Mouse (Mus musculus) bone marrow, adult 2 months (tissue): ENCODE data around the gene Irf2bp2. TPM values are rescaled to one million over a fixed set of nuclear protein-coding genes. Genes with fewer than 3 reads are reported as not detected.

Source experiments
- H3K27ac ChIP-seq: fragments of 200-500 bp; 2 replicates; pipeline ENCODE4 v1.5.1; 2012; ENCODE audit warnings: low read depth, mild to moderate bottlenecking, control low read depth, inconsistent platforms, low read length; ENCODE audit not compliant: control insufficient read depth, poor library complexity, insufficient read depth
- H3K4me1 ChIP-seq: fragments of 200-500 bp; 2 replicates; pipeline ENCODE4 v1.6.1; 2011; ENCODE audit warnings: low read length; ENCODE audit not compliant: control insufficient read depth, insufficient read depth
- H3K4me3 ChIP-seq: fragments of 200-500 bp; replicated peaks from 2 replicates; pipeline ENCODE3; 2011; ENCODE audit warnings: mild to moderate bottlenecking, low read depth, low read length, control low read depth; ENCODE audit not compliant: control insufficient read depth
- CTCF ChIP-seq: fragments of 200-500 bp; IDR thresholded peaks from 2 replicates; pipeline ENCODE4 v1.5.1; 2011; ENCODE audit warnings: low read length, control low read depth; ENCODE audit not compliant: control insufficient read depth, insufficient read depth
- POLR2A ChIP-seq: fragments of 200-500 bp; IDR thresholded peaks from 2 replicates; pipeline ENCODE4 v1.6.1; 2011; ENCODE audit warnings: low read depth, mild to moderate bottlenecking, control low read depth, low read length, borderline replicate concordance; ENCODE audit not compliant: control insufficient read depth
- WGBS: fragments of 180-500 bp; shearing (Covaris S2); methylation state at CpG from one replicate; pipeline ENCODE4 v1.1.7; 2018; 5-methylcytosine and 5-hydroxymethylcytosine counted together
- polyA plus RNA-seq: library from polyadenylated mRNA; stranded (reverse); fragments of >200 nt; gene quantifications from 2 replicates; pipeline ENCODE4 v1.2.4, GENCODE M21; 2011; ENCODE audit warnings: low replicate concordance; ENCODE audit not compliant: missing spikeins, insufficient read depth, insufficient read length

Gene Irf2bp2
- polyA plus RNA-seq, 1 experiment = 35.8 TPM

DNA sequence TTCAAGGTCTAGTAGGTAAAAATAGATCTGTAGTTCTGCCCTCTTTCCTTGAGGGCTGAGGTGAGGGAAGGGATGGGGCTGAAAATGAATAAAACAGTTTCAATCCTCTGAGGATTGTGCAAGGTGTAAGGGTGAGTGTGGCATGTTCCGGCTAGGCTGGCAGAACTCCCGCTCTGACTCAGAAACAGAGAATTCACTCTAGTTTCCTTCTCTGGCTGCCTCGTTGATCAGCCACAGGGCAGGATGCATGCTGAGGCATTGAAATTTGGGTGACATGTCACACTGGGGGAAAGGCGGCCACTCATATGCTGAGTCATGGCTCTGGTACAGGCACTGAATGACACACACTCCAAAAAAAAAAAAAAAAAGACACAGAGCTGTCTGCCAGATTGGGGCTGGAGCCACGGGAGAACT, 42.8 kb downstream of the Irf2bp2 start:
- WGBS = 3% methylated on average over 5 of the region's 5 CpGs
- Histone ChIP-seq H3K27ac (no peak overlapping the region), H3K4me3 (no peak overlapping the region), H3K4me1 (peaks cover 2% of the 10 kb centered on the region; the same call in 1 of the 2 replicates)
- TF ChIP-seq CTCF = no peak

DNA sequence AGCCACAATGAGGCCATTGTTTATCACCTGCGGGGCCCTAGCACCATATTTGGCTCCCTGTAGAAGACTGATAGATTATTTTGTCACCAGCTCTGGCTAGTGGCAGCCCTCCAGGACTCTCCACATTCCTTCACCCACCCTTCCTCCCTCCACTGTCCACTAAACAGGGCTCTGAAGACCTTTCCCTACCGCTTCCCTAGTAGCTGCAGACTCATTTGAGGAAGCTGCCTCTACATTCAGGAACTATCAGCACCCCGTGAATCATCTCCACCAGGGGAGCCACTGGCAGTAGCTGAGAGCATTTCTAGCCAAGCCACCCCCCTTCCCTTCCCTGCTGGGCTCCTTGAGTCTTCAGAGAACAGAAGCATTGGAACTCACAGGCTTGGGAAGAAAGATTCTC, 45.9 kb downstream of the Irf2bp2 start:
- no peak overlapping the region for H3K27ac ChIP-seq
- TF ChIP-seq CTCF (peak; percentile 37; the same call in 1 of the 2 replicates), POLR2A (no peak)
- 34% methylated on average over 3 of the region's 3 CpGs for WGBS
- peaks cover 2% of the 10 kb centered on the region; the same call in 1 of the 2 replicates for H3K4me1 ChIP-seq
- H3K4me3 ChIP-seq = no peak overlapping the region

DNA sequence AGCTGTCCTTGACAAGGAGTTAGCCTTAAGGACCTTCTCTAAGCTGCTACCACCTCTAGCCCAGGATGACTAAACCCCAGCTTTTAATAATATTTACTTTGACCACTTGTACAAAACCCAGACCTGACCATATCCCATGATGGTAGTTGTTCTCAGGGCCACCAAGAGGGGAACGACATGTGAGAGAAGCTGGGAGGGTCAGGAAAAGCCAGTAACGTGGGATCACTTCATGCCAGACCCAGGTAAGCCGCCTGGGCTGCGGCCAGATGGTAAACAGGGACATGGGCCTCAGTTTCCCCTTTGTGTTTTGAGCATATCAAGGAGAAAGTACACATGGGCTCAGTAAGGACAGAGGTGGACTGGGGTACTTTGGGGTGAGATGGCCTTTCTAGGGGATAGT, 46.4 kb downstream of the Irf2bp2 start:
- TF ChIP-seq POLR2A = no peak
- no peak for TF ChIP-seq CTCF
- Histone ChIP-seq H3K4me1 (peaks cover 2% of the 10 kb centered on the region; the same call in 1 of the 2 replicates), H3K27ac (no peak overlapping the region), H3K4me3 (no peak overlapping the region)
- 84% methylated on average over 4 of the region's 4 CpGs for WGBS

DNA sequence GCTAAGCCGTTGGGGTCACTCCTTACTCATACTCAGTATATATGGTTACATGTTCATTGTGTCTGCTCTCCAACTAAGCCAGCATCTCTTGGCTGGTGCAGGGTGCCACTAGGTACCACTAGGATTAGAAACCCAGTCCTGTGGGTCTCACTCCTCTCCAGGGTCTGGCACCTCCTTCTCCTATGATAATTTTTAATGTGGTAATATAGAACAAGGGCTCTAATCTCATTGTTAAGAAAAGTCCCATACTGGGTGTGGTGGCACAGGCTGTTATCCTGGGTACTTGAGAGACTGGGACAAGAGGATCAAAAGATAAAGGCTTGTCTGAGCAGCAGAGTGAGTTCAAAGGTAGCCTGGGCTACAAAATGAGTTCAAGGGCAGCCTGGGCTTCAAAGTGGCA, 47.3 kb downstream of the Irf2bp2 start:
- Histone ChIP-seq H3K27ac (no peak overlapping the region), H3K4me1 (peaks cover 2% of the 10 kb centered on the region; the same call in 1 of the 2 replicates), H3K4me3 (no peak overlapping the region)
- 91% methylated on average over 1 of the region's 1 CpGs for WGBS
- no peak for TF ChIP-seq POLR2A
- no peak for TF ChIP-seq CTCF

DNA sequence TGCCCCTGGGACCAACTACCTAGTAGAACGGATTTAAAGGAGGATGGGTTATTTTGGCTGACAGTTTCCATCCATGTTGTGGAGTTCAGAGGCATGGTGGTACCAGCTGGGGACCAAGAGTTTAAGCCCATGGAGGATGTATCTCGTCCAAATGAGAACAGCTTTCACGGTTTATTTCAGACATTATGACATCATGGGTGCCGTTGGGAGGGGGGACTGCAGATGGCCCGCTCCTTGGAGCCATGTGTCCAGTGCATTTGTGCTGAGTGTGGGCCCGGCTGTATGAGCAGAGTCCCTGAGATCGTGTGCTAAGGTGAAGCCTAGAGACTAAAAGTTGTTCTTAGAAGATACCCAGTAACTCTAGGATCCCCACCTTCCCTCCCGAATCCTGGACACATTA, 50.4 kb downstream of the Irf2bp2 start:
- Histone ChIP-seq H3K4me3 (no peak overlapping the region), H3K27ac (no peak overlapping the region), H3K4me1 (no peaks in the 10 kb centered on the region)
- no peak for TF ChIP-seq CTCF
- TF ChIP-seq POLR2A = no peak
- 80% methylated on average over 8 of the region's 8 CpGs for WGBS

DNA sequence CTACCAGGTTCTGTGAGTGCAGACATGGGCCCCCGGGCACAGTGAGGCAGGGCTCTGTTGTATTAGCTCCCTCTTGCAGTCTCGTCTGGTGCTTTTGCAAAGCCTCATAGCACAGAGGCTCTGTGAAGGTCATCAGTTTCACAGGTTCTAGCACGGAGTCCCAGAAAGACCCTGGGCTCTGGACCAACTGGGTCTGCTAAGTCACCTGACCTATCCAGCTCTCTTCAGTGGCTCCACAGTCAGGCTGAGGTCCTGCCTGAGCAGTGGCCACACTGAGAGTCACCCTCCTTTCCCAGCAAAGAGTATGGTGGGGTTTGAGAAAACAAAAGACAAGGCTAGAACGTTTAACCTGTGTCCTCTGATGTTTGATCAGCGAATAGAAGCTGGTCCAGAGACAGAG, 51.0 kb downstream of the Irf2bp2 start:
- H3K4me3 ChIP-seq = no peak overlapping the region
- no peak overlapping the region for H3K27ac ChIP-seq
- no peaks in the 10 kb centered on the region for H3K4me1 ChIP-seq
- 77% methylated on average over 5 of the region's 5 CpGs for WGBS
- no peak for TF ChIP-seq POLR2A
- no peak for TF ChIP-seq CTCF

DNA sequence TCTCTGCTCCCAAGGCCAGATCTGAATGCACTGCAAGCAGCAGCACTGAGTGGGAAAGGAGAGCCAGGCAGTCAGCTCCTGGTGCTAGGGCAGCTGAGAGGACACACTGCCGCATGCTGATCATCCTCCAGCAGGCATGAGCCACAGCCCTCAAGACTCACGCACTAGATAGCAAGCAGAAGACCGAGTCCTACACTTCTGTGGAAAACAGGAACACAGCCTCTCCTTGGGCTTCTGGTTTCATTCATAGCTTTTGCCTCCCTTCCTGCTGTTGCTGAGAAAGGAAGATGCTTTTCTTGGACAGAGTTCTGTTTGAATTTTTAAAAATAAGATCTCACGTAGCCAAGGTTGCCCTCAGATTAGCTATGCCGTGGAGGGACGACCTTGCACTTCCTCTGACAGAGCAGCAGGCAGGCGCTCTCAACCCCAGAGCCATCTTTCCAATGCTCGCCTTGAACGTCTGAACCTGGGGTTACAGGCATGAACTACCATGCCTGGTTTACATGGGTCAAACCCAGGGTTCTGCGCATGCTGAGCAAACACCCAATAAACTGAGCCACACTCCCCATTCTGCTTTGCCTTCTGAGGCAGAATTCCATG, 51.6 kb downstream of the Irf2bp2 start:
- H3K27ac ChIP-seq = no peak overlapping the region
- WGBS = 52% methylated on average over 10 of the region's 10 CpGs
- no peak for TF ChIP-seq CTCF
- TF ChIP-seq POLR2A = no peak
- H3K4me3 ChIP-seq = no peak overlapping the region
- no peaks in the 10 kb centered on the region for H3K4me1 ChIP-seq

DNA sequence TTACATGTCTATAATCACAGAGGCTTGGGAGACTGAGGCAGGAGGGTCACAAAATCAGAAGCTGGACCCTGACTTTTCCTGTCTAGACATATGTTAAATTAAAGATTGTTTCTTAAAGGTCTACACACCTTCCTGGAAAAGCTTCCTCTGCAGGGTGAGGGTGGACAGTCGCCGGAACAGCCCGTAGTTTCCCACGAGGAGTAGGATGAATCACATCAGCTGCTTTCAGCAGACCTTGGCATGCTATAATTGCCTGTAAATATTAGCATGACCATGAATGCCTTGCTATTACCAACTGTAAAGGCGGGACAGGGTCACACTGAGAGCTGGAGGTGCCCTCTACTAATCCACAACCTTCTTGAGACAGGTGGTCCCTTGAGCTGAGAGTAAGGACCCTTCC, 53.5 kb downstream of the Irf2bp2 start:
- no peak for TF ChIP-seq POLR2A
- no peak for TF ChIP-seq CTCF
- Histone ChIP-seq H3K4me1 (no peaks in the 10 kb centered on the region), H3K4me3 (no peak overlapping the region), H3K27ac (no peak overlapping the region)
- 83% methylated on average over 5 of the region's 5 CpGs for WGBS

DNA sequence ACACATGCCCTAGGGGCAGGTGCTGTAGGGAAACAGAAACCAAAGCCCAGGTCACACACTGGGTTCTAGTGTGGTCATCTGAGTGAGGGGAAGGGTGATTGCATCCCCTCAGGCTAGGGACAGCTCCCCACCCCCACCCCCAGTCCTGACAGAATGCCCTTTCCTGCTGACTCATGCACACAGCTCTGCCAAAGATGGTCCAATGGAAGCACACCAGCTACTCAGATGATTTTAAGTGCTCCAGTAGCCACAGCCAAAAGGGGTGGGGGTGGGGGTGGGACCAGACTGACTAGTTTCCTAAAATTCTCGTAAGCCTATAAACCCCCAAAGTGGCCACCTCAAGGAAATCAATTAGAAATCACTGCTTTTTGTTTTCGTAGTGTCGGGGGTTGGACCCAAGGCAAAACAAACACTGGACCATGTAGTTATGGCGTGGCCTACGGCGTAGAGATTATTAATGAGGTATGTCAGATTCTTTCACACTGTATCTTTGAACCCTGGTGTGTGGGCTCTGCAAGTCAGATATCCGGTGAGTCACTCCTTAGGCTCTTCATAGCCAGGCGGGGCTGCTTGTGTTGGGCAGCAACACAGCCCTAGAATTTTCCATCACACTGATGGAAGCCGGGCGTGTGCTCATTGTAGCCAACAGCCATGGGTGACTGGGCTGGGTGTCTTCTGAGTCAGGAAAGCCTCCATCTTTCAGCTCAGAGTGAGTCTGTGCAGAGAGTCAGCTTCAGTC, 54.3 kb downstream of the Irf2bp2 start:
- H3K27ac ChIP-seq = no peak overlapping the region
- no peak overlapping the region for H3K4me3 ChIP-seq
- TF ChIP-seq POLR2A (no peak), CTCF (no peak)
- H3K4me1 ChIP-seq = no peaks in the 10 kb centered on the region
- 84% methylated on average over 10 of the region's 10 CpGs for WGBS
